Mouse (Mus musculus) limb, embryonic 15.5 days (tissue): ENCODE data around the gene Npc1l1. TPM values are rescaled to one million over a fixed set of nuclear protein-coding genes. Genes with fewer than 3 reads are reported as not detected.

ENCODE experiments used
- ATAC-seq: fragments of 200-750 bp; cut with Nextera tagmentation; 2 replicates; pipeline ENCODE4 v1.8.0; 2017; ENCODE audit warnings: low read depth, moderate TSS enrichment; ENCODE audit not compliant: insufficient number of reproducible peaks, low FRiP score, low TSS enrichment
- H3K27ac ChIP-seq: fragments of 300-500 bp; sonication (generic); 2 replicates; pipeline ENCODE4 v1.5.1; 2015; ENCODE audit warnings: moderate library complexity, mild to moderate bottlenecking, inconsistent platforms
- H3K27me3 ChIP-seq: fragments of 300-500 bp; sonication (generic); 2 replicates; pipeline ENCODE4 v1.6.1; 2015; ENCODE audit warnings: inconsistent platforms
- H3K36me3 ChIP-seq: fragments of 300-500 bp; sonication (generic); 2 replicates; pipeline ENCODE4 v1.6.1; 2015; ENCODE audit warnings: inconsistent platforms
- H3K4me1 ChIP-seq: fragments of 300-500 bp; sonication (generic); 2 replicates; pipeline ENCODE4 v1.6.1; 2015; ENCODE audit warnings: inconsistent platforms
- H3K4me2 ChIP-seq: fragments of 300-500 bp; sonication (generic); 2 replicates; pipeline ENCODE4 v1.6.1; 2015; ENCODE audit warnings: mild to moderate bottlenecking, inconsistent platforms
- H3K4me3 ChIP-seq: fragments of 300-500 bp; sonication (generic); 2 replicates; pipeline ENCODE4 v1.5.1; 2015; ENCODE audit warnings: mild to moderate bottlenecking, inconsistent platforms
- H3K9ac ChIP-seq: fragments of 300-500 bp; sonication (generic); 2 replicates; pipeline ENCODE4 v1.6.1; 2015; ENCODE audit warnings: inconsistent platforms
- H3K9me3 ChIP-seq: fragments of 300-500 bp; sonication (generic); 2 replicates; pipeline ENCODE4 v1.6.1; 2016; ENCODE audit warnings: inconsistent platforms
- WGBS: fragments of 180-500 bp; shearing (Covaris S2); methylation state at CpG from one replicate; pipeline ENCODE4 v1.1.7; 2015; 5-methylcytosine and 5-hydroxymethylcytosine counted together
- polyA plus RNA-seq: library from polyadenylated mRNA; unstranded; fragments of >200 nt; fragmentation: Nextera tagmentation; extraction: Ambion mirVana; gene quantifications from 2 replicates; pipeline ENCODE4 v1.2.1, GENCODE M21; 2015

Npc1l1 gene
- polyA plus RNA-seq, 1 experiment from 2014 or later: 0.13 TPM

- 75% methylated on average over 8 of the region's 8 CpGs for WGBS
- no peak for ATAC-seq
- H3K27ac ChIP-seq: no peak overlapping the region
Observed at GRCm38 (mm10) chr11:6177781-6178420, 52.0 kb downstream of the Npc1l1 start.

DNA sequence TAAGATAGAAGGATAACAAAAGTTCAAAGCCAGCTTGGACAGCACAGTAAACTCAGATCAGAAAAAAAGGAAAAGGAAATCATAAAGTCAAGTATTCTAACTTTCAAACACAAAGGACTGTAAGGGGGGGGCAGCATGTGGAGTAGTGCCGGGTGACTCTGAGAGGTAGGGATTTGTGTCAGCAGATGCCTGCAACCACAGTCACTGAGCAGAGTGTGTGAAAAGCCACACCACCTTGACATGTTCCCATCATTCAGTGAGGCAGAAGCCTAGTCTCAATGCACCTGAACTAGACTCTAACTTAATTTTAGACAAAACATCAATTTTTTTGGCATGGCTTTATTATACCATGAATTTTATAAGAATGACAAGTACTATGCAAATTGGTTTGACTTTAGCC lies 54.4 kb downstream of the Npc1l1 start:
- Histone ChIP-seq H3K27ac (no peak overlapping the region), H3K36me3 (no peaks in the 10 kb centered on the region), H3K9ac (no peak overlapping the region), H3K4me3 (no peak overlapping the region), H3K4me2 (no peak overlapping the region), H3K9me3 (no peaks in the 10 kb centered on the region), H3K27me3 (no peaks in the 10 kb centered on the region), H3K4me1 (peaks cover 14% of the 10 kb centered on the region)
- ATAC-seq: no peak
- WGBS: 67% methylated on average over 1 of the region's 1 CpGs

More at GRCm38 (mm10) chr11:6177781-6178420, 52.0 kb downstream of the Npc1l1 start:
- peaks cover 14% of the 10 kb centered on the region for H3K4me1 ChIP-seq
- H3K36me3 ChIP-seq: no peaks in the 10 kb centered on the region
- no peak overlapping the region for H3K9ac ChIP-seq
- no peak overlapping the region for H3K4me3 ChIP-seq
- no peaks in the 10 kb centered on the region for H3K27me3 ChIP-seq
- H3K9me3 ChIP-seq: no peaks in the 10 kb centered on the region
- no peak overlapping the region for H3K4me2 ChIP-seq

GRCm38 (mm10) chr11:6174719-6175118 lies 55.2 kb downstream of the Npc1l1 start:
- Histone ChIP-seq H3K4me1 (peaks cover 14% of the 10 kb centered on the region), H3K4me3 (no peak overlapping the region), H3K27ac (no peak overlapping the region), H3K9ac (no peak overlapping the region), H3K27me3 (no peaks in the 10 kb centered on the region), H3K4me2 (no peak overlapping the region), H3K36me3 (no peaks in the 10 kb centered on the region), H3K9me3 (no peaks in the 10 kb centered on the region)
- no peak for ATAC-seq
- WGBS: 66% methylated on average over 7 of the region's 7 CpGs

GRCm38 (mm10) chr11:6169041-6169663 lies 60.8 kb downstream of the Npc1l1 start:
- H3K9me3 ChIP-seq: no peaks in the 10 kb centered on the region
- H3K27me3 ChIP-seq: no peaks in the 10 kb centered on the region
- WGBS: 89% methylated on average over 2 of the region's 2 CpGs
- no peak overlapping the region for H3K4me2 ChIP-seq
- no peak for ATAC-seq
- H3K9ac ChIP-seq: no peak overlapping the region
- no peaks in the 10 kb centered on the region for H3K4me1 ChIP-seq
- no peak overlapping the region for H3K27ac ChIP-seq
- no peaks in the 10 kb centered on the region for H3K36me3 ChIP-seq
- H3K4me3 ChIP-seq: no peak overlapping the region

- H3K4me3 ChIP-seq: no peak overlapping the region
- 89% methylated on average over 12 of the region's 12 CpGs for WGBS
- H3K9ac ChIP-seq: no peak overlapping the region
- no peak overlapping the region for H3K27ac ChIP-seq
- no peak for ATAC-seq
- H3K9me3 ChIP-seq: no peaks in the 10 kb centered on the region
- H3K27me3 ChIP-seq: no peaks in the 10 kb centered on the region
- H3K4me2 ChIP-seq: no peak overlapping the region
- H3K4me1 ChIP-seq: no peaks in the 10 kb centered on the region
- no peaks in the 10 kb centered on the region for H3K36me3 ChIP-seq
Observed at GRCm38 (mm10) chr11:6166351-6166750, 63.6 kb downstream of the Npc1l1 start.

DNA sequence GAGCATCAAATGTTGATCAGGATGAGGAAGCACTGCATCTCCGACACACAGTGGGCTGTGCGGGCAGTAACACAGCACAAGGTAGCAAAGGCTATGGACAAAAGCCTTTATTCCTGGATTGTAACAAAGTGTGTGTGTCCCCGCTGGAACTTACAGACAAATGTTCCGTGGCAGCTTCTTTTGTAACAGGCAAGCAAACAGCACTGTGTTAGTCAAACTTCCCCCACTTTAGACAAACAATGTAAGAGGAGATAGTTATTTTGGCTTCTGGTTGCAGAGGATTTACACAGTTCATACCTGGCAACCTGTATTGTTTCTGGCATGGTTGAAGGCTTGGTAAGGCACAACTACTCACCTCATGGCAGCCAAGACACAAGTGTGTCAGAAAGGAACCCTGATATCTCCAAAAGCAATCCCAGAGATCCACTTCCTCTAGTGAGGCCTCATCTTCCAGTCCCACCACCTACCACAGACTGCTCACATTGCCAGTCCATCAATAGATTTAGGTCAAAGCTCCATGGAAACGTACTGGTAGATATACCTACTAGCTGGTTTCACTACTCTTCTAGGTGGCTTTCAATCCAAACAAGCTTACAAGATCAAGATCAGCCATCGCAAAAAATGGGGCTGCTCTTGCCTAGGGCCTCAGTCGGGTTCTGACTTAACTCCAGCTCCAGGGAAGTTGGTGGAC lies 64.4 kb downstream of the Npc1l1 start:
- no peak overlapping the region for H3K27ac ChIP-seq
- H3K36me3 ChIP-seq: no peaks in the 10 kb centered on the region
- WGBS: 92% methylated on average over 7 of the region's 7 CpGs
- no peak overlapping the region for H3K4me2 ChIP-seq
- H3K4me3 ChIP-seq: no peak overlapping the region
- no peak for ATAC-seq
- H3K9ac ChIP-seq: no peak overlapping the region
- H3K9me3 ChIP-seq: no peaks in the 10 kb centered on the region
- no peaks in the 10 kb centered on the region for H3K27me3 ChIP-seq
- H3K4me1 ChIP-seq: no peaks in the 10 kb centered on the region

GRCm38 (mm10) chr11:6164781-6165180 lies 65.2 kb downstream of the Npc1l1 start:
- Histone ChIP-seq H3K9me3 (no peaks in the 10 kb centered on the region), H3K36me3 (no peaks in the 10 kb centered on the region), H3K27ac (no peak overlapping the region), H3K27me3 (no peaks in the 10 kb centered on the region), H3K4me3 (no peak overlapping the region), H3K9ac (no peak overlapping the region), H3K4me1 (no peaks in the 10 kb centered on the region), H3K4me2 (no peak overlapping the region)
- ATAC-seq: no peak
- WGBS: 90% methylated on average over 7 of the region's 7 CpGs

DNA sequence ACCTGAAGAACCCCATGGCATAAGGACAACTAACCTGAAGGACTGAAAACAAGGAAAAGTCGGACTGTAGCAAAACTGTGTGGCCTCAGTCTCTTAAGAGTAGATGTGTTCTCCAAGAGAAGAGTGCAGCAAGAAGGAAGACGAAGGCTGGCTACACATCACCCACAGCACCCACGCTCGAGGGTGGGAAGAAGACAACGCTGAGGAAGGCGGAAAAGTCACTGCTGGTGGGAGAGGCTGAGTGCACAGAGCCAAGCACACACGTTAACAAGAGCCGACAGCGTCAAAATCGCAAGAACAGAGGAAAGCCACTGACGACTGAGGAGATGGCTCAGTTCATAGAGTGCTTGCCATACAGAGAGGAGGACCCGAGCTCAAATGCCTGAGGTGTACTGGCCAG lies 66.2 kb downstream of the Npc1l1 start:
- ATAC-seq: no peak
- no peak overlapping the region for H3K9ac ChIP-seq
- H3K4me2 ChIP-seq: no peak overlapping the region
- H3K27ac ChIP-seq: no peak overlapping the region
- WGBS: 91% methylated on average over 12 of the region's 12 CpGs
- H3K4me3 ChIP-seq: no peak overlapping the region
- no peaks in the 10 kb centered on the region for H3K9me3 ChIP-seq
- no peaks in the 10 kb centered on the region for H3K36me3 ChIP-seq
- H3K4me1 ChIP-seq: 0 out of 2 replicates have a peak, but pooled peaks cover 2% of the 10 kb centered on the region
- no peaks in the 10 kb centered on the region for H3K27me3 ChIP-seq

GRCm38 (mm10) chr11:6163062-6163461 lies 66.9 kb downstream of the Npc1l1 start:
- H3K9ac ChIP-seq: no peak overlapping the region
- H3K4me2 ChIP-seq: no peak overlapping the region
- no peaks in the 10 kb centered on the region for H3K9me3 ChIP-seq
- 0 out of 2 replicates have a peak, but pooled peaks cover 2% of the 10 kb centered on the region for H3K4me1 ChIP-seq
- no peaks in the 10 kb centered on the region for H3K36me3 ChIP-seq
- no peak overlapping the region for H3K4me3 ChIP-seq
- WGBS: 96% methylated on average over 3 of the region's 3 CpGs
- no peak overlapping the region for H3K27ac ChIP-seq
- no peaks in the 10 kb centered on the region for H3K27me3 ChIP-seq
- ATAC-seq: no peak

- H3K4me1 ChIP-seq: peaks cover 5% of the 10 kb centered on the region; the same call in 1 of the 2 replicates
- H3K4me3 ChIP-seq: no peak overlapping the region
- no peaks in the 10 kb centered on the region for H3K27me3 ChIP-seq
- H3K36me3 ChIP-seq: no peaks in the 10 kb centered on the region
- no peak overlapping the region for H3K9ac ChIP-seq
- no peaks in the 10 kb centered on the region for H3K9me3 ChIP-seq
- no peak for ATAC-seq
- no peak overlapping the region for H3K27ac ChIP-seq
- H3K4me2 ChIP-seq: no peak overlapping the region
Observed at GRCm38 (mm10) chr11:6161549-6161948, 68.4 kb downstream of the Npc1l1 start.
